Mouse (Mus musculus) frontal cortex, postnatal 36 days (tissue): Measurements from ENCODE around the gene 2410004P03Rik.

Source experiments
- DNase-seq, 2 experiments: peaks; one replicate each; pipeline ENCODE4 v3.0.0; 2022; ENCODE audit warnings: low spot score in 2 of 2

The 2410004P03Rik gene

GRCm38 (mm10) chr12:17011100-17011870 lies at the start of gene 2410004P03Rik:
Gene 2410004P03Rik (minus strand): TSS chr12:17011727.
- peak; percentile 61 to 70 for DNase-seq

GRCm38 (mm10) chr12:17061183-17061722 lies 49.7 kb upstream of the 2410004P03Rik start:
- no peak for DNase-seq

- no peak for DNase-seq
These were observed 47.0 kb upstream of the 2410004P03Rik start for GRCm38 (mm10) chr12:17058490-17058889.

DNA sequence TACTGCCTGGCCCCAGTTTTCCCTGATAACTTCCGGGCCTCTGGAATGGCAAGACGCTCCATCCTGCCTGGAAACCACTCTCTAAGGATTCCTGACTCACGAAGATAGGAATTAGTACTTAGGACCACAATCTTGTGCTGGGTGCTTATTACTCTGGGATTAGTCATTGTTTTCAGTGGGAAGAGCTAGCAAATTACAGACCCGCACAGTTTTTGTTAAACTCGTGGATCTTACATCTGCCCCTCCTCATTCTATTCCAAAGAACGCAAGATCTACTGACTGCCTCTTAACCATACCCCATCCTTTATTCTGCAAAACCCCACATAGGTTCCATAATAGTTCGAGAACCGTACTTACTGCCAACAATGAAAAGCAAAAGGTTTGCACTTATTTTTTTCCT lies 45.6 kb upstream of the 2410004P03Rik start:
- no peak for DNase-seq

GRCm38 (mm10) chr12:17055766-17056165 lies 44.2 kb upstream of the 2410004P03Rik start:
- DNase-seq = no peak

GRCm38 (mm10) chr12:17054691-17055090 lies 43.2 kb upstream of the 2410004P03Rik start:
- no peak for DNase-seq

DNA sequence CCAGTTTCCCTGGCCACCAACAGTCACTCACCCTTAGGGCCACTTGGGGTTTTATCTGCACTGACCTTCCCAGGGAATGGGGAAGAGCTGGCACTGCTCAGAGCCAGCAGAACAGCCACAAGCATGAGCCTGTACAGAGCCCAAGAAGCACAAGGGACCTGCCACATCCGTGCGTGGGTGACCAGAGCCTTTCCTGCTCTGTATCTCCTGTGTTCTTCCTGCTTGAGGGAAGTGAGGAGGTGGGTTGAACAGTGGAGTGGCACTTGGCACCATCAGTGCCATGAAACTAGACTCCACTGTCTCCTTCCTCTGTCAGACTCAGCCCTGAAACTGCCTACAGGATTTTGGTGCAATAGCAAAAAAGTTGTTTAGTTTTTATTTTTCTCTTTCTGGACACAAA lies 41.1 kb upstream of the 2410004P03Rik start:
- no peak for DNase-seq

GRCm38 (mm10) chr12:17051057-17051456 lies 39.5 kb upstream of the 2410004P03Rik start:
- no peak for DNase-seq

DNA sequence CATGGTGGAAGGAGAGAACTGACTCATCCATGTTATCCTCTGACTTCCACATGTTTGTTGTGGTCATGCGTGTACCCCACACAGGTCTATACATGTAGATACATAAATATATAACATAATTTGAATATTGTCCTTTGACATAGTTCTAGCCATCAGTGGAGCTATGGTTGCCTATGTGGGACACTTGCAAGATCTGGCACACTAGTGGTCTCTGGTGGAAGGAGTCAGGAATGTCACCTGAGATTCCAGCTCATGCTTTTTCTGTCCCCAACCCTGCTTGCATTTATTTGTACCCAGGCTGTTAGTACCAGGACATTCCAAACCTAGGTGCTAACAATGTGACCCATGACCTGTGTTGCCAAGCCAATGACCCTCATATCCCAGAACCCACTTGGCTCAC lies 38.3 kb upstream of the 2410004P03Rik start:
- DNase-seq = no peak

- DNase-seq = no peak
These were observed 37.6 kb upstream of the 2410004P03Rik start for GRCm38 (mm10) chr12:17048979-17049612.

DNA sequence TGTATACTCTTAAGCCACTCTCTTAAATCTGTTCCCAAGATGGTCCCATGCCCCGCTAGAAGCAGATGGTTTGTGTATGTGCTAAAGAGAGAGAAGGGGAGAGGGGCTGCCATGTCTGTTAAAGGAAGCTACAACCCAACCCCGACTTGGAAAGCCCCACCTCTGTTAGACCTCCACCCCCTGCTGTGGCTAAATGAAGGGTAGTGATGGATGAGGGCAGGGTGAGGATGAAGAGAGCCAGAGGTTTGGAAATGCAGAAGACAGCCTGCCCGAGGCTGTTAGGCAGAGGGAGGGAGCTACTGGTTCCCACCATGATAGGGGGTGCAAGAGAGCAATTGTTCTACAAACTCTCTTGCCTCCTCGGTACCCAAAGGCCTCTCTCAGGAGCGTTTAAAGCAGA lies 31.8 kb upstream of the 2410004P03Rik start:
- no peak for DNase-seq

DNA sequence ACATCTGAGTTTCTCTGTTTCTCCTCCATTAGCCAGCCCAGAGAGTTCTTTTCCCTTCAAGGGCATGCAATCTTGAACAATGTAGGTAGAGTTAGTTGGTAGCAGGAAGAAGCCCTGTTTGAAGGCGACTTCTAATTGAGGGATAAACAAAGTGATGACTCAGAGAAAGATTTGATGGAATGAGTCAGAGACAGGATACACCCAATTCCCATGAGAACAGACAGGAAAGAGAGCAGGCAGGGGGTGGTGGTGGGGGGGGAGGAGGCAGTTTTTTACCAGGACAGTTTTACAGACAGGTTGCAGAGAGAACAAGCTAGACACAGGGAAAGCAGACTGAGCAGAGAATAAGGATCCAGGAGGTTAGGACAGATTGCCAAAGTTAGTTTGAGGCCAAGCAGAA lies 29.0 kb upstream of the 2410004P03Rik start:
- no peak for DNase-seq

- no peak for DNase-seq
These were observed 27.9 kb upstream of the 2410004P03Rik start for GRCm38 (mm10) chr12:17039415-17039814.

- no peak for DNase-seq
These were observed 26.7 kb upstream of the 2410004P03Rik start for GRCm38 (mm10) chr12:17038246-17038645.

- DNase-seq = peak; percentile 65 to 76
These were observed 25.6 kb upstream of the 2410004P03Rik start for GRCm38 (mm10) chr12:17037053-17037610.

GRCm38 (mm10) chr12:17036532-17036931 lies 25.0 kb upstream of the 2410004P03Rik start:
- DNase-seq = no peak

- no peak for DNase-seq
These were observed 23.6 kb upstream of the 2410004P03Rik start for GRCm38 (mm10) chr12:17035128-17035527.

DNA sequence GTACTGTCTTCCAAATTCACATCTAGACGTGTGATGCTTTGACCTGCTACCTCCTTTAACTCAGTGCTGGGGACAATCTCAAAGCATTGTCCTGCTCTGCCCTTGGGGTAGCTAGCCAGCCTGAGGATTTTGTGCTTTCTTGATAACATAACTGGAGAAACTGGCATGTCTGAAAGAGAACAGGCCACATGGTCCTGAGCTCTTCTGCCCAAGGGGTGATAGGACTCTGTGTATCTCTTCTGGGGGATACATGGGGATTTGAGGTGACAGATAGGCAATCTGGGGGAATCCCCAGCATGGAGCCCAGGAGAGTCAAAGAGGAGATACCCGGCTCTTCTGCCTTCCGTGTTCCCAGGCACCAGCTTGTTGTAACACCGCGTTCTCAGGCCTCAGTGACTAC lies 23.1 kb upstream of the 2410004P03Rik start:
- DNase-seq = no peak

DNA sequence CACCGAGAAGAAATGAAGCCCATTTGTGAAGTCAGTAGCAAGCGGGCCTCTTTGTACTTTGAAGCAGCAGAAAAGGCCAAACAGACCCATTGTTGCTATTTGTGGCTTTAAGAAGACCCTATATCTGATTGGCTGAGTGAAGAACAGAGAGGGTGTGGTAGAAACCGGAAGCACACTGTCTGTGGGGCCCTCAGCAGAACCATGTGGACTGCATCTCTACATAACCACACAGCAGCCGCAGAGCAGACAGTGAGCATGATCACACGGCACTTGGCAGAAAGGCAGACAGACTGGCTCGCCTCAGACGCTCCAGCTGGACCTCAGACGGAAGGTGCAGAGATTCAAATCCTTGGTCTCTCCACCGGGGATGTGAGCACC lies 21.9 kb upstream of the 2410004P03Rik start:
- no peak for DNase-seq

- peak; percentile 78 to 87 for DNase-seq
These were observed 21.4 kb upstream of the 2410004P03Rik start for GRCm38 (mm10) chr12:17032694-17033463.

- DNase-seq = no peak
These were observed 13.1 kb upstream of the 2410004P03Rik start for GRCm38 (mm10) chr12:17024554-17025110.

DNA sequence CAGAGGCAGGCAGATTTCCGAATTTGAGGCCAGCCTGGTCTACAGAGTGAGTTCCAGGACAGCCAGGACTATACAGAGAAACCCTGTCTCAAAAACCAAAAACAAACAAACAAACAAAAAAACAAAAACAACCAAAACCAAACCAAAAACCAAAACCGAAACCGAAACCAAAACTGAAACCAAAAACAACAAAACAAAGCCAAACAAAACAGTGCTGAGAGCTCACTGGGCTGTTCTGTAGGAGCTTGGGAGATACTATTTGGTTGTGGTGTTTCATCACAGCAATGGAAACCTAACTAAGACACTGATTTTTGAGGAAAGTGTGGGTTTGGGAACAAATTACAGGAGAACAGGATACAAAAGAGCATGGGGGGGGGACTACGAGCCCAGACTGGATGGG lies 10.6 kb upstream of the 2410004P03Rik start:
- no peak for DNase-seq
